Mouse (Mus musculus): ENCODE data around the gene Nfatc3. TPM values are rescaled to one million over a fixed set of nuclear protein-coding genes. Genes with fewer than 3 reads are reported as not detected.

Gene Nfatc3
- 4.1 TPM for polyA plus RNA-seq (2015; fragmentation: Illumina TruSeq; extraction: RNeasy Lipid Tissue Mini Kit (QIAGEN cat#74804); ENCODE audit: insufficient read depth, low read depth, low replicate concordance)

DNA sequence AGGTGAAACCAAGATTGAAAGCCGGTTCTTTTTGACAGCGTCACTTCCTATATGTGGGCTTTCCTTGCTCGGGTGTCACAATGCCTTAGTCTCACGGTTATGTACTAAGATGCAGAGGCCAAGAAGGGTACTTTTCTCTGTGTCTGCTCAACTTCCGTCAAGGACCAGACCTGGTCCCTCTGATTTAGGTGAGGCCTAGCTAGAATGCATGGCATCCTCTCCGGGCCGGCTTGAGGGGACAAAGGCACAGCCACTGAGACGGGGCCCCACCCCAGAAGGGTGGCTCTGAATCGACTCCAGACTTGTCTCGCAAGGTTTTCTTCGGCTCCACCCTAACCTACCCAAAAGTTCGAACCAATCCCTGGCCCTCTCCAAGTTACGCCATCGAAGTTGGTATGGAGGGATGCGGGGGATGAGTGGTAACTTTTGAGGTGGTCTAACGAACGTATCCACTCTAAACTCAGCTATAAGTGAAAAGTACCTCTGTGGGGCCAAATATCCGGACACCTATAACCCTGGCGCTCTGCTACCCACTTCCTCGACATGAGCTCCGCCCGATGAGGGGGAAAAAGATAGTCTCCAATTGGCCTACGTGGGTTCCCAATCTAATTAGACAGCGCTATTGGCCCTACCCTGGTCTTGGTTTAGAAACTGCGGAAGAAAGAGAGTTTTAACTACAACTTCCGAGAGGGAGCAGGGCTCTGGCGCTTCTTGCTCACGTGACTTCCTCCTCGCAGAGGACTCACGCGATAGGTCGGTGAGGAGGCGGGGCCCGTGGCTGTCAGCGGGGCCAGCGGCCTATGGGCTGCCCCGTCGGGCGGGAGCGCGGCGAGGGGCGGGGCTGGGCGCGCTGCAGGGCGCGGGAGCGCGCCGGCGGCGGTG is at the start of gene Nfatc3:
TSS of gene Nfatc3 (plus strand) at position 110 of the 882 bp plus-strand sequence.

DNA sequence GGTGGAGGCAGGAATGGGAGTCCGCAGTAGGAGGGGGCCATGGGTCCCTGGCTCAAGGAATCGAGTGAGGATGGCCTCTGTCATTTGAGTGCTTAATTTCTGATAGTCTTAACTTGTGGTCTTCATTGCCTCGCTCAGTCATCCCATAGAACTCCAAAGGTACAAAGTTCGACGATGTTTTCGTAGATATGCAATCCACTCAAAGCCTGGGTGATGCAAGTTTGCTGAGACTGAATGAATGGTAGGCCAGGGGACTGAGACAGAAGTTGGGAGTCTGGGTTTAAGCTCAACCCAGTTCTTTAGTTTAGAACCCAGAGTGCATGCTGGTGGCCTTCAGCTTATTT is 47.0 kb upstream of the Nfatc3 start, which contains the start of gene Ddx28:
TSS of gene Ddx28 (minus strand) at position 240 of the 344 bp plus-strand sequence.

DNA sequence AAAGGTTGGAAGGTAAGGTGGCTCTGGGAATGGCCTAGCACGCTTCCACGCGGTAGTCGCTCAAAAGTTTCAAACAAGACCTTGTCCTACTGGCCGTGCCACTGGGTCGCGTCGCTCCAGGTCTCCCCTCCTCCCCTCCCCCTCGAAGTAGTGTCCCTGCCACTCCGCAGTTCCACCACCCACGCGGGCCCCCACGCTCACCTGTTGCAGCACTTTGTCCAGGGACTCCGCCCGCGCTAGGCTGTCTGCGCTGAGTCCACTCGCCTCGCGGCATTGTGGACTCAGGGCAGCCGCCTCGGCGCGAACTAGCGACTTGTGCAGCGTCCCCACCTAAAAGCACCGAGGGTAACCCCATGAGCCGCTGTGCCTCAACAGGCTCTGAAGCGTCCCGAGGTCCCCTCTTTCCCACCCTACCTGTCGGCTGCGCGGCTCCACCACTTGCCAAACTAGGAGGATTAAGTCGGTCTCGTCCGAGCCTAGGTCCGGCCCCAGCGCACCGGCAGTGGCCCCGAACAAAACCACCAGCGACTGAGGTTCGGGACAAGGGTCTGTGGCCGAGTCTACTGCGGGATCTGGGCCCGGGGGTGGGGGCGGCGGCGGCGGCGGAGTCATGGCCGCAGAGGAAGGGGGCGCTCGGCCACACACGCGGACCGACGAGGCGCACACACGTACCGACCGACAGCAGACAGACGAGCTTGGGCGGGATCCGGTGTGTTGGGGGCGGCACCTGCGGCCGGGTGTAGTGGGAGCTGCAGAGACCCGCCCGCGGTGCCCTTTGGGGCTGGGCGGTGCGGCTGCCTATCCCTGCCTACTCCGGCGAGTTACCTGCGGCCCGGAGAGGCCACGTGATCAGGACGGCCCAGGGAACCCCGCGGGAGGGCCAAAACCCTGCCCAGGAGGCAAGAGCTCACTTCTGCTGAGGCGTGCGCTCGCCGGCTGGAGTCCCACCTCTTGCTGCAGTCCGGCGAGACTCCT is 77.8 kb downstream of the Nfatc3 start, which contains the start of gene Esrp2:
TSS of gene Esrp2 (minus strand) at position 819 of the 975 bp plus-strand sequence.

DNA sequence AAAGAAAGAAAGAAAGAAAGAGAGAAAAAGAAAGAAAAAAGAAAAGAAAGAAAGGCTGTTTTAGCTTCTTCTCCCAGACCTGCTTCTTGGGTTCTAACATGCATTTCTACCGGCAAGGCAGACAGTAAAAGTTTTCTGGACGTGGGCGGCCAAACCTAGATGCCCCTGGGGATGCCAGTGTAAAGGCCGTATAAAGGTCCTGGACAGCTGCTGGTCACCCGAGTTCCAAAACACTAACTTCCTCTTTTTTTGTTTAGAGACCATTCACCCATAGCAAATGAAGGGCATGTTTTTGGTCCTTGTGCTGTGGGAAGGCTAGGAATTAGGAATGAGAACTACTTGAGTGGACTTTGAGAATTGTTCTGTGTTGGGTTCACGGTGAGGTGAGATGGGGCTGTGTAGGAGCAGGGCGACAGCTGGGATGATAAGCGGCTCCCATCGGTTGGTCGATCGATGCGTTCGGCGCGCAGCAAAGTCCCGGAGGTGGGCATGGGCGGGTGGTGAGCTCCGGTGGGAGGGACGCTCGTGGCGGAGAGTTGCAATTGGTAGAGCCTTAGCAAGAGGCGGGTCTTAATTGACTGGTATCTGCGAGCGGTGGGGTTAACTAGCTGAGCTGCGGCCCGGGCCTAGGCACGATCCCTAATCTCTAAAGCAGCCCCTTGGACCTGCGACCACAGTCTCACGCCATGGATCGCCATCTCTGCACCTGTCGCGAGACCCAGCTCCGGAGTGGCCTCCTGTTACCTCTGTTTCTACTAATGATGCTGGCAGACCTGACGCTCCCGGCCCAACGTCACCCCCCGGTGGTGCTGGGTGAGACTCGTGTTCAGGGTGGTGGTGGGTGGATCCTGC is 91.4 kb downstream of the Nfatc3 start, which contains the start of gene Pla2g15:
TSS of gene Pla2g15 (plus strand) at position 599 of the 852 bp plus-strand sequence.

DNA sequence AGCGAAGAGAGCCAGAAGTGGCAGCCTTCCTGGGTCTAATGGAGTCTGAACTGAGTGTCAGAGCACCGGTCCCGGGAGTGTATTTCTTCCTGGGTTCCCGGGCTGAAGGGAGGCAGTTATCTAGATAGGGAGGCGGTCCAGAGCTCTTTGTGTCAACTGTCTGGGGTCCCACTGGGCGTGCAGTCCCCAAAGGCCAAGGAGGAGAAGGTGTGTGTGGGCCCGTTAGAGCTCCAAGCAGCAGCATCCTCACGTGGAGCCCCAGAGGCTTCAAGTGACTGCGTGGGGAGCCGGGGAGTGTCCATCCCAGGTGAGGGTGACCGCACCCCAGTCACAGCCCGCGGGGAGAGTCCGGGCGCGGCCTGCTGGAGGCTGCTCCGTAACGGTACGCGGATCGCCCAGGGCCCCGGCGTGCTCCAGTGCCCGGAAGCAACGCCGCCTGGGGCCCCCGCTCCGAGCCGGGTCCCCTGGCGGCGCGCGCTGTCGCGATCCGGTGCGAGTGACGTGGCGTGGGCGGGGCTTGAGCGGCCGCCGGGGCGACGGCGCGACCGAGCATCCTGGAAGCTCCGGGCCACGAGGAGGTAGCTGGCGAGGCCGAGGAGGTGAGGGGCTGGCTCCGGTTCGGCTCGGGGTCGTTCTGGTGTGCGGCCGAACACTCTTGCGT is 109.8 kb downstream of the Nfatc3 start, which contains the start of gene Slc7a6:
TSS of gene Slc7a6 (plus strand) at position 502 of the 661 bp plus-strand sequence.

Other genes with a start within 250 kb of the Nfatc3 start
- 5.2 TPM for gene Ranbp10, start 231.5 kb upstream of the Nfatc3 start, polyA plus RNA-seq (2015; fragmentation: Illumina TruSeq; extraction: RNeasy Lipid Tissue Mini Kit (QIAGEN cat#74804); ENCODE audit: insufficient read depth, low read depth, low replicate concordance)
- gene Tsnaxip1, start 231.1 kb upstream of the Nfatc3 start, polyA plus RNA-seq (2015; fragmentation: Illumina TruSeq; extraction: RNeasy Lipid Tissue Mini Kit (QIAGEN cat#74804); ENCODE audit: insufficient read depth, low read depth, low replicate concordance) = not detected
- 3.4 TPM for gene Cenpt, start 205.6 kb upstream of the Nfatc3 start, polyA plus RNA-seq (2015; fragmentation: Illumina TruSeq; extraction: RNeasy Lipid Tissue Mini Kit (QIAGEN cat#74804); ENCODE audit: insufficient read depth, low read depth, low replicate concordance)
- gene Thap11, start 203.7 kb upstream of the Nfatc3 start, polyA plus RNA-seq (2015; fragmentation: Illumina TruSeq; extraction: RNeasy Lipid Tissue Mini Kit (QIAGEN cat#74804); ENCODE audit: insufficient read depth, low read depth, low replicate concordance) = 7.8 TPM
- 16.2 TPM for gene Nutf2, start 198.3 kb upstream of the Nfatc3 start, polyA plus RNA-seq (2015; fragmentation: Illumina TruSeq; extraction: RNeasy Lipid Tissue Mini Kit (QIAGEN cat#74804); ENCODE audit: insufficient read depth, low read depth, low replicate concordance)
- 16.1 TPM for gene Edc4, start 178.0 kb upstream of the Nfatc3 start, polyA plus RNA-seq (2015; fragmentation: Illumina TruSeq; extraction: RNeasy Lipid Tissue Mini Kit (QIAGEN cat#74804); ENCODE audit: insufficient read depth, low read depth, low replicate concordance)
- gene Nrn1l, start 165.3 kb upstream of the Nfatc3 start, polyA plus RNA-seq (2015; fragmentation: Illumina TruSeq; extraction: RNeasy Lipid Tissue Mini Kit (QIAGEN cat#74804); ENCODE audit: insufficient read depth, low read depth, low replicate concordance) = not detected
- gene Pskh1, start 158.4 kb upstream of the Nfatc3 start, polyA plus RNA-seq (2015; fragmentation: Illumina TruSeq; extraction: RNeasy Lipid Tissue Mini Kit (QIAGEN cat#74804); ENCODE audit: insufficient read depth, low read depth, low replicate concordance) = 3.8 TPM
- 23,700 TPM for gene Ctrl, start 125.0 kb upstream of the Nfatc3 start, polyA plus RNA-seq (2015; fragmentation: Illumina TruSeq; extraction: RNeasy Lipid Tissue Mini Kit (QIAGEN cat#74804); ENCODE audit: insufficient read depth, low read depth, low replicate concordance)
- 298 TPM for gene Psmb10, start 120.4 kb upstream of the Nfatc3 start, polyA plus RNA-seq (2015; fragmentation: Illumina TruSeq; extraction: RNeasy Lipid Tissue Mini Kit (QIAGEN cat#74804); ENCODE audit: insufficient read depth, low read depth, low replicate concordance)
- 6.6 TPM for gene Lcat, start 115.5 kb upstream of the Nfatc3 start, polyA plus RNA-seq (2015; fragmentation: Illumina TruSeq; extraction: RNeasy Lipid Tissue Mini Kit (QIAGEN cat#74804); ENCODE audit: insufficient read depth, low read depth, low replicate concordance)
- 8.7 TPM for gene Slc12a4, start 92.7 kb upstream of the Nfatc3 start, polyA plus RNA-seq (2015; fragmentation: Illumina TruSeq; extraction: RNeasy Lipid Tissue Mini Kit (QIAGEN cat#74804); ENCODE audit: insufficient read depth, low read depth, low replicate concordance)
- not detected for gene Dpep3, start 79.4 kb upstream of the Nfatc3 start, polyA plus RNA-seq (2015; fragmentation: Illumina TruSeq; extraction: RNeasy Lipid Tissue Mini Kit (QIAGEN cat#74804); ENCODE audit: insufficient read depth, low read depth, low replicate concordance)
- gene Dus2, start 67.5 kb upstream of the Nfatc3 start, polyA plus RNA-seq (2015; fragmentation: Illumina TruSeq; extraction: RNeasy Lipid Tissue Mini Kit (QIAGEN cat#74804); ENCODE audit: insufficient read depth, low read depth, low replicate concordance) = 3.0 TPM
- gene Dpep2nb, start 52.9 kb upstream of the Nfatc3 start, polyA plus RNA-seq (2015; fragmentation: Illumina TruSeq; extraction: RNeasy Lipid Tissue Mini Kit (QIAGEN cat#74804); ENCODE audit: insufficient read depth, low read depth, low replicate concordance) = not detected
- gene Ddx28, start 47.0 kb upstream of the Nfatc3 start, polyA plus RNA-seq (2015; fragmentation: Illumina TruSeq; extraction: RNeasy Lipid Tissue Mini Kit (QIAGEN cat#74804); ENCODE audit: insufficient read depth, low read depth, low replicate concordance) = 1.9 TPM
- 17.7 TPM for gene Esrp2, start 78.1 kb downstream of the Nfatc3 start, polyA plus RNA-seq (2015; fragmentation: Illumina TruSeq; extraction: RNeasy Lipid Tissue Mini Kit (QIAGEN cat#74804); ENCODE audit: insufficient read depth, low read depth, low replicate concordance)
- gene Pla2g15, start 91.6 kb downstream of the Nfatc3 start, polyA plus RNA-seq (2015; fragmentation: Illumina TruSeq; extraction: RNeasy Lipid Tissue Mini Kit (QIAGEN cat#74804); ENCODE audit: insufficient read depth, low read depth, low replicate concordance) = 4.7 TPM
- gene Slc7a6, start 110.0 kb downstream of the Nfatc3 start, polyA plus RNA-seq (2015; fragmentation: Illumina TruSeq; extraction: RNeasy Lipid Tissue Mini Kit (QIAGEN cat#74804); ENCODE audit: insufficient read depth, low read depth, low replicate concordance) = 7.4 TPM
- 19.0 TPM for gene Slc7a6os, start 152.1 kb downstream of the Nfatc3 start, polyA plus RNA-seq (2015; fragmentation: Illumina TruSeq; extraction: RNeasy Lipid Tissue Mini Kit (QIAGEN cat#74804); ENCODE audit: insufficient read depth, low read depth, low replicate concordance)
- 3.5 TPM for gene Prmt7, start 152.1 kb downstream of the Nfatc3 start, polyA plus RNA-seq (2015; fragmentation: Illumina TruSeq; extraction: RNeasy Lipid Tissue Mini Kit (QIAGEN cat#74804); ENCODE audit: insufficient read depth, low read depth, low replicate concordance)

All from pancreas, adult 10 weeks (tissue).